Mouse (Mus musculus) ES-E14 (cell line): Measurements from ENCODE around the gene Pcbp3. TPM values are rescaled to one million over a fixed set of nuclear protein-coding genes. Genes with fewer than 3 reads are reported as not detected.
A peak's percentile ranks its signal among the peaks of the same experiment; 100 is the strongest.

Source experiments
- DNase-seq: peaks from one replicate; pipeline ENCODE4 v3.0.0-alpha.2; 2013; ENCODE audit warnings: low read depth, low spot score
- H3K27ac ChIP-seq: 2 replicates; pipeline ENCODE4 v1.5.1; 2012; ENCODE audit warnings: low read depth, mild to moderate bottlenecking, low read length, moderate library complexity, mixed read lengths; ENCODE audit not compliant: poor library complexity, insufficient read depth, severe bottlenecking
- H3K36me3 ChIP-seq: 2 replicates; pipeline ENCODE4 v1.6.1; 2012; ENCODE audit warnings: mild to moderate bottlenecking, low read length, moderate library complexity, mixed read lengths; ENCODE audit not compliant: control insufficient read depth, poor library complexity, insufficient read depth, severe bottlenecking
- H3K4me1 ChIP-seq, 2 experiments: fragments of 150-350 bp in 1 of 2; sonication (generic) in 1 of 2; 2 replicates each; pipeline ENCODE4 v1.6.1; 2012; ENCODE audit warnings: low read length in 2 of 2, mild to moderate bottlenecking in 1 of 2, mixed read lengths in 1 of 2; ENCODE audit not compliant: control insufficient read depth in 2 of 2, insufficient read depth in 2 of 2, poor library complexity in 1 of 2
- H3K4me3 ChIP-seq, 2 experiments: fragments of 150-350 bp in 1 of 2; sonication (generic) in 1 of 2; 2 replicates each; pipeline ENCODE4 v1.5.1; 2012; ENCODE audit warnings: low read length in 2 of 2, low read depth in 1 of 2, mild to moderate bottlenecking in 1 of 2, mixed read lengths in 1 of 2; ENCODE audit not compliant: insufficient read depth in 1 of 2, poor library complexity in 1 of 2, severe bottlenecking in 1 of 2
- H3K9ac ChIP-seq: 2 replicates; pipeline ENCODE4 v1.6.1; 2012; ENCODE audit warnings: low read depth, mild to moderate bottlenecking, low read length, mixed read lengths; ENCODE audit not compliant: poor library complexity, insufficient read depth, severe bottlenecking
- H3K9me3 ChIP-seq: fragments of 150-350 bp; sonication (generic); 2 replicates; pipeline ENCODE4 v1.6.1; 2012; ENCODE audit warnings: low read depth, mild to moderate bottlenecking, low read length; ENCODE audit not compliant: control insufficient read depth, insufficient read depth
- CHD2 ChIP-seq: IDR thresholded peaks from 2 replicates; pipeline ENCODE4 v1.6.1; 2014; ENCODE audit warnings: mild to moderate bottlenecking, low read depth, low read length, inconsistent platforms
- HCFC1 ChIP-seq: IDR thresholded peaks from 2 replicates; pipeline ENCODE4 v1.6.1; 2012; ENCODE audit warnings: low read length, inconsistent platforms, borderline replicate concordance; ENCODE audit not compliant: insufficient read depth
- MAFK ChIP-seq: IDR thresholded peaks from 2 replicates; pipeline ENCODE4 v1.6.1; 2014; ENCODE audit warnings: mild to moderate bottlenecking, low read depth, low read length, inconsistent platforms; ENCODE audit not compliant: insufficient read depth
- ZC3H11A ChIP-seq: IDR thresholded peaks from 2 replicates; pipeline ENCODE4 v1.6.1; 2012; ENCODE audit warnings: low read depth, mild to moderate bottlenecking, inconsistent platforms, low read length, borderline replicate concordance
- ZNF384 ChIP-seq: IDR thresholded peaks from 2 replicates; pipeline ENCODE4 v1.6.1; 2012; ENCODE audit warnings: low read depth, low read length, inconsistent platforms
- in situ Hi-C, 2 experiments: fragments of 600-800 bp; cut with MboI; formaldehyde crosslinking; loops; one replicate each; pipeline ENCODE4 v1.15.1; 2025; ENCODE audit warnings: low sequenced_read_pairs in 2 of 2, inconsistent platforms in 1 of 2; ENCODE audit not compliant: unreplicated experiment in 2 of 2
- total RNA-seq: library from RNA; depleted of rRNA; stranded (reverse); fragments of 300-350 nt; gene quantifications from 2 replicates; pipeline ENCODE4 v1.2.3, GENCODE M21; 2012

Pcbp3 gene
- total RNA-seq, 1 experiment = 7.9 TPM

DNA sequence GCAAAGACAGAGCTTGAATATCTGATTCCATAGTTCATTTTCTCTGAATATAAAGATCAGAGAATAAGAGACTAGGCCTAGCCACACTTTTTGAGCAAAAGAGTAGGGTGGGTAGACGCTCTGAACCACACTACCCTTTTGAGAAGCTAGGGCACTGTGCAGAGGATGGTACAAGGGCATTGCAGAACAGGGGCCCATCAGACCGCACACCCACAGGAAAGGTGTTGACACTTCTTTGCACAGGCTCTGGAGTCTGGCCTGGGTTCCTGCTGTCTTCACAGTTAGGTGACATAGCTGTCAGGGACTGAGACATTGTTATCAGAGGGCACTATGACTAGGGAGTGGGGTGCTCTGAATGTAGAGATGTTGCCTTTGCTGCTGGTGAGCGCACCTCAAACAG, 190.1 kb downstream of the Pcbp3 start:
- no peak for DNase-seq
- Histone ChIP-seq H3K4me1 (peaks cover 2 to 3% of the 10 kb centered on the region in 2 experiments; a peak in 1 of 4 replicates), H3K4me3 (no peak overlapping the region), H3K36me3 (no peaks in the 10 kb centered on the region), H3K9ac (no peak overlapping the region), H3K9me3 (no peaks in the 10 kb centered on the region), H3K27ac (no peak overlapping the region)
- in situ Hi-C loops = no loop called here
- no peak for TF ChIP-seq ZC3H11A
- TF ChIP-seq HCFC1 = no peak
- no peak for TF ChIP-seq ZNF384

DNA sequence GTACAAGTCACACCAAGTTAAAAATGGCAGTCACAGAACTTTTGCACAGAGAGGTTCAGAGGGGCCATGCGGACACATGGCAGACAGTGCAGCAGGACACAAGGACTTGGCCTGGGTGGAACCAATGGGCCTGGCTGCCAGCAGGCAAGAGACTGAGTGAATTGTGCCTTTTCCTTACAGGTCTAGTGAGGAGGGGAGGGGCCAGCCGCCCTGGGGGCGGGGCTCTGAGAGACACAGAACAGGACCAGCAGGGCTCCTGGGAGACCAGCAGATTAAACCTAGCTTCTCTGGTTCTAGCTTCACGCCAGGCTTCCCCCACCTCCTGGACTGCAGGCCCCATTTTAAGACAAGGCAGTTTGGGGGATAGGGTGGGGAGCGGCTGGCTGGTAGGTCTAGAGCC, 190.6 kb downstream of the Pcbp3 start:
- in situ Hi-C loops = no loop called here
- H3K27ac ChIP-seq = no peak overlapping the region
- TF ChIP-seq HCFC1 (no peak), ZNF384 (no peak)
- H3K9ac ChIP-seq = no peak overlapping the region
- peak overlapping the region in 1 of 2 experiments; percentile 50; a peak in 3 of 4 replicates for H3K4me3 ChIP-seq
- peaks cover 2 to 3% of the 10 kb centered on the region in 2 experiments; a peak in 1 of 4 replicates for H3K4me1 ChIP-seq
- DNase-seq = peak; percentile 25
- H3K36me3 ChIP-seq = no peaks in the 10 kb centered on the region
- H3K9me3 ChIP-seq = no peaks in the 10 kb centered on the region

DNA sequence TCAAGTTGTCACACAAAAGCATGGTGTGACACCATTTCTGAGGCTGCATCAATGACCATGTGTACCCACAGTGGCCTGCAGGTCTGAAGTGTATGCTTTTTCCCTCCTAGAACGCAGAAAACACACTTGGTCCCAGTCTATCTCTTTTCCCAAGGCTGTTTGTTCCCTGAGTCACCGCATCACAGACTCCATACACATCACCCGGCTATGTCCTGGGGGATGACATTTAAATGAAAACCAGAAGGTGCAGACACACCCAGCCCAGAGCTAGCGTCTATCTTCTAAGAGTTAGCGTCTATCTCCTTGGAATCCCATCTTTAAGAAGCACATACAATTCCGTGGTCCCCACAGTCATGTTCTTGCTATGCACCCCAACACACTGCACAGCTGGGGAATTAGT, 192.1 kb downstream of the Pcbp3 start:
- TF ChIP-seq ZNF384 (no peak), MAFK (no peak), ZC3H11A (no peak)
- Histone ChIP-seq H3K9ac (no peak overlapping the region), H3K36me3 (no peaks in the 10 kb centered on the region), H3K9me3 (no peaks in the 10 kb centered on the region), H3K27ac (no peak overlapping the region), H3K4me3 (no peak overlapping the region), H3K4me1 (peaks cover 2 to 3% of the 10 kb centered on the region in 2 experiments; a peak in 1 of 4 replicates)
- in situ Hi-C loops = no loop called here
- DNase-seq = no peak

DNA sequence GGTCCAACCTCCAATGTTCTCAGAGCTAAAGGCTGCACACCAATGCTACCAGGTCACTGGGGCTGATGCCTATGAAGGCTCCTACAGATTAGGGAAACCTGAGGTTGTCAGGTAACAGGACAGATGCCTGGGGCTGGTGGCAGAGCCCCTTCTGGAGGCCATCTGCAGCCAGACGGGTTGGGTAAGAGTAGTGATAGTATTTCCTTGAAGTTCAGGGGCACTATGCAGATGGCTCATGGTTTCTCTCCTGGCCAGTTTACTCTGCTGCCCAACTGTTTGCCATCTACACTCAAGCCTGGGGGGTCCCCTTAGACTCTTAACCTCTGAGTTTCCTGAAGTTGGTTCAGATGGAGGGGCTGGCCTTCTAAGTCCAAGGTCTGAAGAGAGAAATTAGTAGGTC, 195.5 kb downstream of the Pcbp3 start:
- no peak overlapping the region for H3K27ac ChIP-seq
- no peaks in the 10 kb centered on the region for H3K9me3 ChIP-seq
- H3K9ac ChIP-seq = no peak overlapping the region
- peaks cover 2% of the 10 kb centered on the region; the same call in 1 of the 2 replicates for H3K36me3 ChIP-seq
- no peak overlapping the region for H3K4me3 ChIP-seq
- in situ Hi-C loops = no loop called here
- TF ChIP-seq ZC3H11A (no peak), CHD2 (no peak), ZNF384 (no peak), MAFK (no peak), HCFC1 (no peak)
- peaks cover under 1 to 3% of the 10 kb centered on the region in 2 experiments; a peak in 1 of 4 replicates for H3K4me1 ChIP-seq
- no peak for DNase-seq

GRCm38 (mm10) chr10:76764927-76765326, 196.8 kb downstream of the Pcbp3 start:
- Histone ChIP-seq H3K9me3 (no peaks in the 10 kb centered on the region), H3K9ac (no peak overlapping the region), H3K4me1 (no peaks in the 10 kb centered on the region; a peak in 1 of 4 replicates), H3K4me3 (no peak overlapping the region), H3K27ac (no peak overlapping the region), H3K36me3 (peaks cover 2% of the 10 kb centered on the region; the same call in 1 of the 2 replicates)
- no peak for TF ChIP-seq ZNF384
- TF ChIP-seq ZC3H11A = no peak
- TF ChIP-seq CHD2 = no peak
- TF ChIP-seq HCFC1 = no peak
- no peak for TF ChIP-seq MAFK
- DNase-seq = no peak
- in situ Hi-C loops = no loop called here
